Mouse (Mus musculus): ENCODE results near the gene Rundc3a. TPM values are rescaled to one million over a fixed set of nuclear protein-coding genes. Genes with fewer than 3 reads are reported as not detected.

Gene Rundc3a
- polyA plus RNA-seq, 1 experiment from 2014 or later = 10.8 TPM

Other genes starting within 250 kb of the Rundc3a start
- 24.0 and 25.6 TPM in 2 replicates for gene Nags, start 247.9 kb upstream of the Rundc3a start, polyA plus RNA-seq (2015; fragmentation: Nextera tagmentation; extraction: Ambion mirVana)
- 23.8 and 26.4 TPM in 2 replicates for gene Tmem101, start 237.0 kb upstream of the Rundc3a start, polyA plus RNA-seq (2015; fragmentation: Nextera tagmentation; extraction: Ambion mirVana)
- 118 and 140 TPM in 2 replicates for gene Lsm12, start 208.1 kb upstream of the Rundc3a start, polyA plus RNA-seq (2015; fragmentation: Nextera tagmentation; extraction: Ambion mirVana)
- 31.1 and 33.9 TPM in 2 replicates for gene G6pc3, start 203.8 kb upstream of the Rundc3a start, polyA plus RNA-seq (2015; fragmentation: Nextera tagmentation; extraction: Ambion mirVana)
- gene Hdac5, start 163.2 kb upstream of the Rundc3a start, polyA plus RNA-seq (2015; fragmentation: Nextera tagmentation; extraction: Ambion mirVana) = 54.3 and 62.8 TPM in 2 replicates
- gene BC030867, start 144.5 kb upstream of the Rundc3a start, polyA plus RNA-seq (2015; fragmentation: Nextera tagmentation; extraction: Ambion mirVana) = 13.1 and 13.5 TPM in 2 replicates
- gene Asb16, start 124.7 kb upstream of the Rundc3a start, polyA plus RNA-seq (2015; fragmentation: Nextera tagmentation; extraction: Ambion mirVana) = 0.08 TPM in 1 of 2 replicates, not detected in the other
- gene Tmub2, start 108.5 kb upstream of the Rundc3a start, polyA plus RNA-seq (2015; fragmentation: Nextera tagmentation; extraction: Ambion mirVana) = 44.3 and 48.5 TPM in 2 replicates
- 11.8 and 13.6 TPM in 2 replicates for gene Atxn7l3, start 96.8 kb upstream of the Rundc3a start, polyA plus RNA-seq (2015; fragmentation: Nextera tagmentation; extraction: Ambion mirVana)
- gene Ubtf, start 73.7 kb upstream of the Rundc3a start, polyA plus RNA-seq (2015; fragmentation: Nextera tagmentation; extraction: Ambion mirVana) = 77.8 and 80.2 TPM in 2 replicates
- gene Slc4a1, start 27.2 kb upstream of the Rundc3a start, polyA plus RNA-seq (2015; fragmentation: Nextera tagmentation; extraction: Ambion mirVana) = 15.2 and 18.0 TPM in 2 replicates
- gene Slc25a39, start 14.5 kb downstream of the Rundc3a start, polyA plus RNA-seq (2015; fragmentation: Nextera tagmentation; extraction: Ambion mirVana) = 305 and 329 TPM in 2 replicates
- 156 and 171 TPM in 2 replicates for gene Grn, start 36.9 kb downstream of the Rundc3a start, polyA plus RNA-seq (2015; fragmentation: Nextera tagmentation; extraction: Ambion mirVana)
- 3.2 and 3.5 TPM in 2 replicates for gene Fam171a2, start 54.3 kb downstream of the Rundc3a start, polyA plus RNA-seq (2015; fragmentation: Nextera tagmentation; extraction: Ambion mirVana)
- 3.3 and 5.1 TPM in 2 replicates for gene Itga2b, start 76.7 kb downstream of the Rundc3a start, polyA plus RNA-seq (2015; fragmentation: Nextera tagmentation; extraction: Ambion mirVana)
- gene Gpatch8, start 163.0 kb downstream of the Rundc3a start, polyA plus RNA-seq (2015; fragmentation: Nextera tagmentation; extraction: Ambion mirVana) = 41.7 and 43.1 TPM in 2 replicates
- gene Gm11627, start 186.1 kb downstream of the Rundc3a start, polyA plus RNA-seq (2015; fragmentation: Nextera tagmentation; extraction: Ambion mirVana) = 12.0 and 14.5 TPM in 2 replicates
- gene Fzd2, start 211.0 kb downstream of the Rundc3a start, polyA plus RNA-seq (2015; fragmentation: Nextera tagmentation; extraction: Ambion mirVana) = 15.6 and 15.9 TPM in 2 replicates